Mouse (Mus musculus) inflammation-experienced regulatory T-cells (primary cell): ENCODE measurements around the gene Isg20. TPM values are rescaled to one million over a fixed set of nuclear protein-coding genes. Genes with fewer than 3 reads are reported as not detected.

Experiments used
- polyA plus RNA-seq, 2 experiments: library from polyadenylated mRNA; unstranded; fragments of 100-300 nt; shearing (Covaris generic); gene quantifications; one replicate each; pipeline ENCODE4 v1.2.1; 2017

Isg20 gene
- polyA plus RNA-seq, result 100 to 1,000 TPM in 1 of 2 experiments, 10 to 100 TPM in 1; 68.1 to 104 TPM

DNA sequence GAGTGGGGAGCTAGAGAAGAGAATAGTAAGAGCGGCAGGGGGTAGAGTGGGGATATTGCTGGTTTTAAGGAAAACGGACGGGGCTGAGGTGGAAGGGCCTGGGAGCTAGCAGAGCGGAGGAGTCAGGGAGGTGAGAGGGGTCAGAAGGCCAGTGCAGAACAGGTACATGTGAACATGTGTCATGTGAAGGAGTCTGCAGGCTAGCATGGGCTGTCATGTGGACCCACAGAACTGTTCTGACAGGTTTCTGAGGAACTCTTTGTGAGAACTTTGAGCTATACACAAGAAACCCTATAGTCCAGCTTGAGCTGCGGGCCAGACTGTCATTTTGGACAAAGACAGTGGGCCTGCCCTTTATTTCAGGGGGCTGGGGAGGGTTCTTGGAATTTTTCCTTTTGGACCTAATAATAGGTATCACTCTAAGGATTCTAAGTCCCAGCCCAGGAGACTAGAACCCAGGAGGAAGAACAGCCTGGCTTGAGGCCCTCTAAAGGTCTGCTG is at the start of gene Isg20:
Gene Isg20, plus strand, starts transcription at position 451 of the 501 bp plus-strand sequence.

DNA sequence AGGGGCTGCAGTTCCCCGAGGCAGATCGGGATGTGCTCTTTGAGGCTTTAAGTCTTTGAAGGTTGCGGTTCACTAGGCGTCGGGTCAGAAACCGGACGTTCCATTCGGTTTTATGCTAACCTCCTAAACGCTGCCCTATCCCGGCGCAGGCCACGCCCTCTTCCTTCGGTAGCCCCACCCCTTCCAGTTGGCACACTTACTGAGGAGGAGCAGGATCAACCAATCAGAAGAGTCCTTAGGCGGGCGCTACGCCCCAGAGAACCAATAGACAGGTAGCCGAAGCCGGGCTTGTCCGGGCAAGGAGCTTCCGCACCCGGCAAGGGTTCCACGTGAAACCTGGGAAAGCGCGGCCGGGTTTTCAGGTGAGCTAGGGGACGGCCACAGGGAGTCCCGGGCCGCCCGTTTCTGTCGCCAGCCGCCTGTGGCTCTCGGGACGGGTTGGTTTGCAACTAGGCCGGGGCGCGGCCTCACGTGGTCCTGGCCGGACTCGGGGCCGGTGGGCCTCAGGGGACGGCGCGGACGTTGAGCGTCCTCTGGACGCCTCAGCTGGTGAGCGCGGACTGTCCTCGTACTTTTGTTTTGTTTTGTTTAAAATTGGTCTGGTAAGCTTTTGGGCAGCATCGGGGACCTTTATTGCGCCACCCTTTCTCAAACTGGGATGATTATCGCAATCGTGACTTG is 17.4 kb upstream of the Isg20 start, which contains the start of gene Aen:
Gene Aen, plus strand, starts transcription at position 202 of the 681 bp plus-strand sequence.

Other genes starting within 250 kb of the Isg20 start
- gene Ntrk3, start 175.4 kb upstream of the Isg20 start, polyA plus RNA-seq, result 10 to 100 TPM in 1 of 2 experiments, 1 to 10 TPM in 1; 6.8 to 18.2 TPM
- gene Mrps11, start 130.3 kb upstream of the Isg20 start, polyA plus RNA-seq, result 10 to 100 TPM; 43.4 to 47.7 TPM
- 10 to 100 TPM; 47.9 to 53.1 TPM for gene Mrpl46, start 129.9 kb upstream of the Isg20 start, polyA plus RNA-seq
- gene Det1, start 66.2 kb upstream of the Isg20 start, polyA plus RNA-seq, result 10 to 100 TPM; 20.4 to 26.8 TPM
- 10 to 100 TPM; 32.4 to 42.7 TPM for gene Aen, start 17.6 kb upstream of the Isg20 start, polyA plus RNA-seq
- under 1 TPM; 0.04 to 0.13 TPM for gene Acan, start 140.1 kb downstream of the Isg20 start, polyA plus RNA-seq
- gene Hapln3, start 217.6 kb downstream of the Isg20 start, polyA plus RNA-seq, result 1 to 10 TPM in 1 of 2 experiments, under 1 TPM in 1; 0.24 to 2.2 TPM
- 10 to 100 TPM; 19.5 to 30.7 TPM for gene Mfge8, start 235.6 kb downstream of the Isg20 start, polyA plus RNA-seq